8 mouse cellular contexts compared by ENCODE assay signal in the genomic region with DNA sequence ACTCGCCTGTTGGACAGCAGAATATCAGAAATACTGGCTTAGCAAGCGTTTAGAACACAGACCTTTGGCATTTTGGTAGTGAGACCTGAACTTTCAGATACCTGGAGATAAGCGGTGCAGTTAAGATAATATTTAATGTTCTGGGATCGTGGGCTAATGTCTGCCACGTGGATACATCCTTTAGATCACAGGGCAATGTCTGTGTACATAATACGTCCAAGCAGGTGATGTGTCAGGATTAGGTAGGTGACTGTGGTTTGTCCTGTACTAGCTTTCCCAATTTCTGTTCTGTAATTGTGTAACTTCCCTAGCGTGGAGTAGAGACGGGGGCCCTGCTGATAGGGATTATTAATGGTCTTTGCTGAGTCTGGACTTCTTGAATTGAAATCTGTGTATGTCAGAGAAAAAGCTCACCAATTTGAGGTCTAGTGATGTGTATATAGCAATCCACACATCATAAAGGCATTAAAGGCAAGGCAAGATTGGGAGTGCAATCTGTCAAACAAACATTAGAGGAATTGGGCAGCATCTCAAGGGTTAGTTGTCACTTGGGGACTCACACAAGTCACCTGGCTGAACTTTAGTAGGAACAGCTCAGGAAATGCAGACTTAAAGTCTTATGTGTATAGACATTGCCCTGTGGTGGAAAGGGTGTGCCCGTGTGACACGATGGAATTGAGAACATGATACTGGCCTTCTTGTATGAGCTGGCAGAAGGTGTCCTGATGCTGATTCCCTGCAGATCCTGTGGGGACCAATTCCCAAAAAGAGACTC. TPM values are rescaled to one million over a fixed set of nuclear protein-coding genes. Genes with fewer than 3 reads are reported as not detected.
A peak's percentile ranks its signal among the peaks of the same experiment; 100 is the strongest.
DNase-seq lines count a peak whose midpoint lies in the region; ATAC-seq and TF ChIP-seq lines count a peak whose summit lies in the region.

No protein-coding gene starts in this region.

- no peak for DNase-seq in heart, postnatal 25 days (ENCODE audit: low spot score)
- no peak for DNase-seq in G1E (ENCODE audit: low spot score)
- no peak for DNase-seq in hindbrain, embryonic 14.5 days (ENCODE audit: low spot score)
- DNase-seq in midbrain, embryonic 11.5 days (ENCODE audit: low spot score, missing footprints): no peak
- no peak for DNase-seq in urinary bladder, postnatal 36 days (ENCODE audit: low spot score in 2 of 2)
- no peak for DNase-seq in adipocyte (ENCODE audit: low spot score)
- DNase-seq in ovary, postnatal 36 days (ENCODE audit: low spot score): no peak

- peak overlapping the region; percentile 81; the same call in 1 of the 2 replicates for H3K9ac ChIP-seq in heart, embryonic 12.5 days
- peak overlapping the region; percentile 77 for H3K9ac ChIP-seq in hindbrain, embryonic 14.5 days
- peak overlapping the region; percentile 79 for H3K9ac ChIP-seq in midbrain, embryonic 11.5 days (ENCODE audit: low read length)

- peak overlapping the region; percentile 75 for H3K4me3 ChIP-seq in heart, embryonic 12.5 days
- H3K4me3 ChIP-seq in G1E (ENCODE audit: low read depth, low read length): peak overlapping the region; percentile 95
- H3K4me3 ChIP-seq in hindbrain, embryonic 14.5 days (replicated peaks; ENCODE audit: low read length): peak overlapping the region; percentile 59
- H3K4me3 ChIP-seq in midbrain, embryonic 11.5 days (ENCODE audit: low read depth, low read length): peak overlapping the region; percentile 70

- peaks cover 2% of the 10 kb centered on the region for H3K36me3 ChIP-seq in heart, embryonic 12.5 days
- H3K36me3 ChIP-seq in G1E (replicated peaks): peaks cover 37% of the 10 kb centered on the region
- H3K36me3 ChIP-seq in hindbrain, embryonic 14.5 days (replicated peaks; ENCODE audit: control insufficient read depth, insufficient read depth): peaks cover 8% of the 10 kb centered on the region; the same call in 1 of the 2 replicates
- no peaks in the 10 kb centered on the region for H3K36me3 ChIP-seq in midbrain, embryonic 11.5 days (ENCODE audit: control insufficient read depth, insufficient read depth, low read length)

- ATAC-seq in heart, embryonic 12.5 days (ENCODE audit: insufficient number of reproducible peaks, low FRiP score): no peak
- no peak for ATAC-seq in G1E (ENCODE audit: extremely low read depth, insufficient number of reproducible peaks, low FRiP score, poor library complexity, severe bottlenecking)
- no peak for ATAC-seq in hindbrain, embryonic 14.5 days (ENCODE audit: low FRiP score)
- ATAC-seq in midbrain, embryonic 11.5 days (ENCODE audit: low FRiP score): no peak

- peaks cover 9% of the 10 kb centered on the region for H3K4me1 ChIP-seq in heart, embryonic 12.5 days (replicated peaks)
- H3K4me1 ChIP-seq in G1E (ENCODE audit: insufficient read depth, low read depth, low read length): peaks cover 47% of the 10 kb centered on the region
- peaks cover 25% of the 10 kb centered on the region for H3K4me1 ChIP-seq in hindbrain, embryonic 14.5 days (replicated peaks; ENCODE audit: control insufficient read depth, insufficient read depth, low read length)
- peaks cover 9% of the 10 kb centered on the region for H3K4me1 ChIP-seq in midbrain, embryonic 11.5 days (ENCODE audit: control insufficient read depth, insufficient read depth, low read length)

- H3K27me3 ChIP-seq in heart, embryonic 12.5 days (replicated peaks): no peaks in the 10 kb centered on the region
- no peaks in the 10 kb centered on the region for H3K27me3 ChIP-seq in G1E (ENCODE audit: insufficient read depth, low read length)
- H3K27me3 ChIP-seq in hindbrain, embryonic 14.5 days (ENCODE audit: control insufficient read depth, insufficient read depth, low read length): no peaks in the 10 kb centered on the region
- no peaks in the 10 kb centered on the region for H3K27me3 ChIP-seq in midbrain, embryonic 11.5 days (ENCODE audit: control insufficient read depth, insufficient read depth, low read length)

- peak overlapping the region; percentile 78 for H3K4me2 ChIP-seq in heart, embryonic 12.5 days
- H3K4me2 ChIP-seq in hindbrain, embryonic 14.5 days (replicated peaks): peak overlapping the region; percentile 52
- peak overlapping the region; percentile 57 for H3K4me2 ChIP-seq in midbrain, embryonic 11.5 days

- 40% methylated on average over 10 of the region's 10 CpGs for WGBS in heart, embryonic 12.5 days
- WGBS in hindbrain, embryonic 14.5 days: 40% methylated on average over 10 of the region's 10 CpGs
- 50% methylated on average over 10 of the region's 10 CpGs for WGBS in midbrain, embryonic 11.5 days

- TF ChIP-seq CTCF in G1E (IDR thresholded peaks at IDR 0.05; ENCODE audit: low read depth, low read length): no peak

- no peak overlapping the region for H3K27ac ChIP-seq in heart, embryonic 12.5 days (ENCODE audit: poor library complexity, severe bottlenecking)
- no peak overlapping the region for H3K27ac ChIP-seq in hindbrain, embryonic 14.5 days
- no peak overlapping the region for H3K27ac ChIP-seq in midbrain, embryonic 11.5 days (ENCODE audit: low read depth, low read length)

- intact Hi-C loops in heart, postnatal 25 days (cut with DNase I): no loop called here

- H3K9me3 ChIP-seq in heart, embryonic 12.5 days (replicated peaks): no peaks in the 10 kb centered on the region
- no peaks in the 10 kb centered on the region for H3K9me3 ChIP-seq in G1E (replicated peaks)
- no peaks in the 10 kb centered on the region for H3K9me3 ChIP-seq in hindbrain, embryonic 14.5 days (ENCODE audit: control insufficient read depth, low read length)
- no peaks in the 10 kb centered on the region for H3K9me3 ChIP-seq in midbrain, embryonic 11.5 days (ENCODE audit: control insufficient read depth, low read length)

RNA-seq across cellular contexts. Expression of gene 1810055G02Rik, which starts 1.1 kb away (rescaled TPM):
- 25.7 and 26.7 TPM in 2 replicates for polyA plus RNA-seq in heart, embryonic 12.5 days (2016; fragmentation: Nextera tagmentation; extraction: Ambion mirVana)
- 1 to 10 TPM; 7.9 to 8.3 TPM for total RNA-seq in heart, postnatal 25 days (2021)
- total RNA-seq in G1E (2014; fragmentation: Nextera tagmentation) (20.4 and 22.4 TPM in 2 replicates), G1E (2017) (5.6 and 7.3 TPM in 2 replicates)
- polyA plus RNA-seq in G1E (2012): 10.2 and 12.5 TPM in 2 replicates
- 34.0 and 38.1 TPM in 2 replicates for polyA plus RNA-seq in hindbrain, embryonic 14.5 days (2014; fragmentation: Nextera tagmentation; extraction: Ambion mirVana)
- polyA plus RNA-seq in midbrain, embryonic 11.5 days (2014; fragmentation: Nextera tagmentation; extraction: Ambion mirVana): 34.6 and 38.9 TPM in 2 replicates

RNA-seq across cellular contexts. Expression of gene Lrp5, which starts 22.8 kb away (rescaled TPM):
- polyA plus RNA-seq in heart, embryonic 12.5 days (2016; fragmentation: Nextera tagmentation; extraction: Ambion mirVana): 3.3 and 4.2 TPM in 2 replicates
- 10 to 100 TPM; 49.8 to 52.1 TPM for total RNA-seq in heart, postnatal 25 days (2021)
- total RNA-seq in G1E (2014; fragmentation: Nextera tagmentation) (0.29 TPM in 1 of 2 replicates, not detected in the other), G1E (2017) (0.05 and 0.06 TPM in 2 replicates)
- polyA plus RNA-seq in G1E (2012): 0.01 and 0.05 TPM in 2 replicates
- polyA plus RNA-seq in hindbrain, embryonic 14.5 days (2014; fragmentation: Nextera tagmentation; extraction: Ambion mirVana): 1.4 and 1.8 TPM in 2 replicates
- 2.6 and 2.8 TPM in 2 replicates for polyA plus RNA-seq in midbrain, embryonic 11.5 days (2014; fragmentation: Nextera tagmentation; extraction: Ambion mirVana)

RNA-seq across cellular contexts. Expression of gene Kmt5b, which starts 58.0 kb away (rescaled TPM):
- polyA plus RNA-seq in heart, embryonic 12.5 days (2016; fragmentation: Nextera tagmentation; extraction: Ambion mirVana): 29.3 and 32.9 TPM in 2 replicates
- 10 to 100 TPM; 30.4 to 35.6 TPM for total RNA-seq in heart, postnatal 25 days (2021)
- total RNA-seq in G1E (2014; fragmentation: Nextera tagmentation): 26.0 and 32.4 TPM in 2 replicates
- total RNA-seq in G1E (2017): 29.9 and 36.4 TPM in 2 replicates
- polyA plus RNA-seq in G1E (2012): 5.3 and 6.4 TPM in 2 replicates
- 56.9 and 57.9 TPM in 2 replicates for polyA plus RNA-seq in hindbrain, embryonic 14.5 days (2014; fragmentation: Nextera tagmentation; extraction: Ambion mirVana)
- polyA plus RNA-seq in midbrain, embryonic 11.5 days (2014; fragmentation: Nextera tagmentation; extraction: Ambion mirVana): 40.3 and 45.1 TPM in 2 replicates
